Mouse (Mus musculus) kidney, adult 2 months (tissue): Measurements from ENCODE around the gene A1bg.

Source experiments
- CTCF ChIP-seq: fragments of 200-500 bp; conservative IDR thresholded peaks from 2 replicates; pipeline ENCODE4 v1.5.1; 2011; ENCODE audit warnings: low read depth, mild to moderate bottlenecking, control low read depth, low read length, moderate library complexity, mixed read lengths; ENCODE audit not compliant: insufficient read depth, insufficient read length
- POLR2A ChIP-seq: fragments of 200-500 bp; IDR thresholded peaks from one replicate; pipeline ENCODE4 v1.6.1; 2011; ENCODE audit warnings: low read depth, low read length, control low read depth

GRCm38 (mm10) chr15:60925686-60926085, 2.9 kb upstream of the A1bg start:
- TF ChIP-seq CTCF (no peak), POLR2A (no peak)
